Mouse (Mus musculus): ENCODE data around the gene Bud31. TPM values are rescaled to one million over a fixed set of nuclear protein-coding genes. Genes with fewer than 3 reads are reported as not detected.

The Bud31 gene
- 186 TPM for polyA plus RNA-seq (2017; shearing (Covaris generic))

GRCm38 (mm10) chr5:145139571-145140519 lies at the start of gene Bud31, which contains the start of gene Pdap1:
TSS of gene Bud31 (plus strand) at chr5:145140362.
TSS of gene Pdap1 (minus strand) at chr5:145140238.

GRCm38 (mm10) chr5:145114071-145114605 lies 26.0 kb upstream of the Bud31 start, which contains the start of gene Arpc1b:
TSS of gene Arpc1b (plus strand) at chr5:145114215.

GRCm38 (mm10) chr5:145166536-145167305 lies 26.6 kb downstream of the Bud31 start, which contains the start of the genes Ptcd1 and Cpsf4:
TSS of gene Ptcd1 (minus strand) at chr5:145167108.
TSS of gene Cpsf4 (plus strand) at chr5:145167213.

GRCm38 (mm10) chr5:145191962-145192361 lies 51.8 kb downstream of the Bud31 start, which contains the start of gene Atp5j2:
TSS of gene Atp5j2 (minus strand) at chr5:145192062.

Other genes with a start within 250 kb of the Bud31 start
- 3.1 TPM for gene Smurf1, start 174.5 kb upstream of the Bud31 start, polyA plus RNA-seq (2017; shearing (Covaris generic))
- not detected for gene Gm4871, start 107.6 kb upstream of the Bud31 start, polyA plus RNA-seq (2017; shearing (Covaris generic))
- not detected for gene 1700018F24Rik, start 97.4 kb upstream of the Bud31 start, polyA plus RNA-seq (2017; shearing (Covaris generic))
- 86.7 TPM for gene Arpc1a, start 56.5 kb upstream of the Bud31 start, polyA plus RNA-seq (2017; shearing (Covaris generic))
- not detected for gene Kpna7, start 56.3 kb upstream of the Bud31 start, polyA plus RNA-seq (2017; shearing (Covaris generic))
- gene Arpc1b, start 26.1 kb upstream of the Bud31 start, polyA plus RNA-seq (2017; shearing (Covaris generic)) = 1,387 TPM
- gene Pdap1, start 124 bp upstream of the Bud31 start, polyA plus RNA-seq (2017; shearing (Covaris generic)) = 52.0 TPM
- 30.4 TPM for gene Ptcd1, start 26.7 kb downstream of the Bud31 start, polyA plus RNA-seq (2017; shearing (Covaris generic))
- gene Cpsf4, start 26.9 kb downstream of the Bud31 start, polyA plus RNA-seq (2017; shearing (Covaris generic)) = 39.7 TPM
- 421 TPM for gene Atp5j2, start 51.7 kb downstream of the Bud31 start, polyA plus RNA-seq (2017; shearing (Covaris generic))
- gene Zkscan14, start 61.5 kb downstream of the Bud31 start, polyA plus RNA-seq (2017; shearing (Covaris generic)) = 30.2 TPM
- 9.6 TPM for gene Zkscan5, start 64.2 kb downstream of the Bud31 start, polyA plus RNA-seq (2017; shearing (Covaris generic))
- 63.2 TPM for gene Zfp655, start 91.4 kb downstream of the Bud31 start, polyA plus RNA-seq (2017; shearing (Covaris generic))
- gene Zscan25, start 140.1 kb downstream of the Bud31 start, polyA plus RNA-seq (2017; shearing (Covaris generic)) = 0.96 TPM
- gene Cyp3a57, start 204.9 kb downstream of the Bud31 start, polyA plus RNA-seq (2017; shearing (Covaris generic)) = not detected